Mouse (Mus musculus) ES-CJ7 (cell line): ENCODE data around the gene Tgfb2.

ENCODE experiments used
- DNase-seq: peaks from one replicate; pipeline ENCODE4 v3.0.0; 2011; ENCODE audit warnings: low read depth, low spot score

Gene Tgfb2

DNA sequence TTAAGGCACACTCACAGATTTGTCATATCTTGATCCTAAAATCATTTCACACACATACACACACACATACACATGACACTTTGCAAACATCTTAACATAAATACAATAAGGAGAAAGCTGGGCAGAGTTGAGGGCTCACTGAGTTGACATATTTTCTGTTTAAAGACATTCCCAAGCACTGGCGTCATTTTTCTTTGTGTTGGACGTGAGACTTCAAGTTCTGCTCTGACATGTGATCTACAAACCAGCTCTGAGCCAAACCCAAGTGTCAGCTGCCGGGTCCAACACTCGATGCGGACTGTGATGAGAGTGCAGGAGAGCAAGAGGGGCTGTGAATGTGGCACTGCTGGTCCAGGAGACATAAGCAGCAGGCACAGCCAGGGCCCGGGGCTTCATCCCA is 123.7 kb downstream of the Tgfb2 start:
- no peak for DNase-seq

DNA sequence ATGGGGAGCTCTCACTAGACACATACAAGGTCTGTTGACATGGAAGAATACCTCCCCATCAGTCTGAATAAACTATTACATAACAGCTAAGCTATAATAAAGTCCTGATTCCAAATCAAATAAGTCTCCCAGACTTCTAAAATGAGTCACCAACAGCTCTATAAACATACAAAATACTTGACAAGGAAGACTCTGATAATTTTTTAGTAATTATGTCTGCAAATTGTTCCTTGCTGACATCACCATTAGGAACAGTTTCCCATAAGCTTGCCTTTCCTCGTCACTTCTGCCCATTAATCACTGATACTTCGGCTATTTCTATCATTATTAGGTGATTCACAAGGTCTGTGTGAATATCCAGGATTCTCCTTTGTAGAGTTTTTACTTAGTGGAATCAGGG is 124.1 kb downstream of the Tgfb2 start:
- DNase-seq = no peak

DNA sequence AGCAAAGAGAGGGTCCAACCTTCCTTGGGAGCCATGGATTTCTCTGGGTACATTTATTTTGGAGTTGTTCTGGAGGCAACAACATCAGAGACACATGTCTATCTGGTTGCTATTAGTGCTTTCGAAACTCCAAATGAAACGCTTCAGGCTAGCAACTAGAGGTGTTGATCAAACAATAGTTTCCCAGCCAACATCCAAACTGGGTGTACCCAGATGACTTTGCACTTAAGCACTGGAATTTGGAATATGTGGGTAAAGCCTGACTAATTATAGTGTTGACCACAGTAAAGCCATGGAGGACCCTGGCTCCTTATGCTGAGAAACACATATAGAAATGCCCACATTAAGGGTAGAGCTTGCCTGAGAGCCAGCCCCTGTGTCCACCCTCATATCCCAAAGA is 124.7 kb downstream of the Tgfb2 start:
- DNase-seq = no peak

DNA sequence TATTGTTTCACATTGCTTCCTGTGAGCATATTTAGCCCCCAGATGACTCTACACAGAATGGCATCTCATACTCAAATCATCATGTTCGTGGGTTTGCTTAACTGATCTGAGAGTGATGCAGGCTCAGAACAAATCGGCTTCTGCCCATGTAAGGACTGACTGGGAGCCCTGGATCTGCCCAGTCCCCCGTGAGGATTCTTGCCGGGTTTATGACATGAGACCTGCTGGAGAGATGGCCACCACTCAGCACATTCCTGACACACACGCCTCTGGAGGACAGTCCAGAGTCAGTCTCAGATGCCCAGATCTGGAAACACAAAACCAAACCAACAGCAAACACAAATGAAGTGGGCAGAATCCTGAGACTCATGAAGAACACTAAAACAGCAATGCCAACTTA is 128.5 kb downstream of the Tgfb2 start:
- DNase-seq = no peak

DNA sequence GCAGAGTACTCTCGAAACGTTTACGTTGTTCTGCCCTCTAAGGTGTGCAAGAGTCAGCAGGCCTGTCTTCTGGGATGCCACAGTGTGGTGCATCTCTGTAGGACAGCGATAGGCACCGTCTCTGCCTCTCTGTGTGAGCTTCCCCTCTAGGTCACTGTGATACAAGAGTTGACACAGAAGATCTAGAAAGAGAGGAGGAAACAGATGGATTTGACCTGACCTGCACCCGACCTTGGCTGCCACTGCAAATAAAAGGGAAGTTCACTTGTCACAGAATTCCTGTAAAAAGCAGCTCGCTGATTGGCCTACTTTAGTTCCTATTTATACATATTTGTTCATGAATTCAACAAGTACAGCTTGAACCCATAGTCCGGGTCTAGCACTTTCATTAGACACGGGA is 130.2 kb downstream of the Tgfb2 start:
- DNase-seq = no peak

DNA sequence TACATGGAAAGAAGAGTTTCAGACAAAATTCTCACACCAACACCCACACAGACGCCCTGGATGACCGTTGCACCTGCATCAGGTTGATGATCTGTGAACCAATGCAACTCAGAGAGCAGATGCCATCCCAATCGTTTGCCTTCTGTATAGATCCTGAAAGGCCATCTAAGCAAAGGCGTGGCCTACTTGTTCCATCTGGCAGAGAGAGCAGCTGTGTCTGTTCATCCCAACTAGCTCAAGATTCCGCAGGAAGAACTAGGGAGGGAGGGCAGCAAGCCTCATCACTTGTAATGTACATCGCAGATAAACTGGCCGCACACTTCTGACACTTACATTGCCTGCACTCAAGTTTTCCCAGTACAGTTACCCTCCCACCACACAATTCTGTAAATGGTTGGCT is 130.7 kb downstream of the Tgfb2 start:
- DNase-seq = no peak
